Mouse (Mus musculus) G1E (cell line): Measurements from ENCODE around the gene Ulk4. TPM values are rescaled to one million over a fixed set of nuclear protein-coding genes. Genes with fewer than 3 reads are reported as not detected.
"Not testable (repeated sequence)": the region's sequence is repeated elsewhere in the genome, so short reads cannot be mapped to it uniquely, and the experiment has no call there.

ENCODE experiments used
- ATAC-seq: 2 replicates; pipeline ENCODE4 v1.8.0; 2016; ENCODE audit warnings: mild to moderate bottlenecking; ENCODE audit not compliant: insufficient number of reproducible peaks, poor library complexity, low FRiP score, severe bottlenecking; ENCODE audit errors: extremely low read depth
- DNase-seq: peaks from one replicate; pipeline ENCODE4 v3.0.0; 2012; ENCODE audit warnings: low spot score
- H3K27me3 ChIP-seq: 2 replicates; pipeline ENCODE4 v1.6.1; 2012; ENCODE audit warnings: mild to moderate bottlenecking, low read length, inconsistent platforms; ENCODE audit not compliant: insufficient read depth
- H3K36me3 ChIP-seq: replicated peaks from 2 replicates; pipeline ENCODE3; 2012; ENCODE audit warnings: mild to moderate bottlenecking, inconsistent platforms
- H3K4me1 ChIP-seq: 2 replicates; pipeline ENCODE4 v1.6.1; 2012; ENCODE audit warnings: low read depth, low read length, inconsistent platforms, mixed read lengths; ENCODE audit not compliant: insufficient read depth
- H3K4me3 ChIP-seq: 2 replicates; pipeline ENCODE4 v1.5.1; 2012; ENCODE audit warnings: low read depth, mild to moderate bottlenecking, inconsistent platforms, low read length, moderate library complexity, mixed read lengths
- H3K9me3 ChIP-seq: replicated peaks from 2 replicates; pipeline ENCODE4 v1.6.1; 2012; ENCODE audit warnings: inconsistent platforms
- CTCF ChIP-seq: IDR thresholded peaks from 2 replicates; pipeline ENCODE4 v1.5.1; 2012; ENCODE audit warnings: low read depth, low read length, inconsistent platforms, mixed read lengths
- GATA1 ChIP-seq: IDR thresholded peaks from 2 replicates; pipeline ENCODE4 v1.6.1; 2012; ENCODE audit warnings: borderline replicate concordance, low read length, inconsistent platforms, mixed read lengths
- GATA2 ChIP-seq: IDR thresholded peaks from 2 replicates; pipeline ENCODE4 v1.6.1; 2012; ENCODE audit warnings: low read depth, low read length, inconsistent platforms, borderline replicate concordance
- POLR2AphosphoS5 ChIP-seq: IDR thresholded peaks from 2 replicates; pipeline ENCODE4 v1.6.1; 2012; ENCODE audit warnings: low read depth, low read length, inconsistent platforms; ENCODE audit not compliant: insufficient replicate concordance
- TAL1 ChIP-seq: conservative IDR thresholded peaks from 2 replicates; pipeline ENCODE4 v1.6.1; 2012; ENCODE audit warnings: low read depth, low read length, inconsistent platforms, mixed read lengths
- polyA plus RNA-seq: library from polyadenylated mRNA; stranded (reverse); fragments of >175 nt; gene quantifications from 2 replicates; pipeline ENCODE4 v1.2.3, GENCODE M21; 2012
- total RNA-seq, 2 experiments: library from RNA; stranded (forward) in 1 of 2; stranded (reverse) in 1 of 2; fragments of 200-1000 nt in 1 of 2; fragments of >200 nt in 1 of 2; fragmentation: Nextera tagmentation in 1 of 2; gene quantifications; 2 replicates each; pipeline ENCODE4 v1.2.3; 2014 to 2017

The Ulk4 gene
- total and polyA plus RNA-seq, 3 experiments = 0.52 to 3.2 (median 1.6) TPM

DNA sequence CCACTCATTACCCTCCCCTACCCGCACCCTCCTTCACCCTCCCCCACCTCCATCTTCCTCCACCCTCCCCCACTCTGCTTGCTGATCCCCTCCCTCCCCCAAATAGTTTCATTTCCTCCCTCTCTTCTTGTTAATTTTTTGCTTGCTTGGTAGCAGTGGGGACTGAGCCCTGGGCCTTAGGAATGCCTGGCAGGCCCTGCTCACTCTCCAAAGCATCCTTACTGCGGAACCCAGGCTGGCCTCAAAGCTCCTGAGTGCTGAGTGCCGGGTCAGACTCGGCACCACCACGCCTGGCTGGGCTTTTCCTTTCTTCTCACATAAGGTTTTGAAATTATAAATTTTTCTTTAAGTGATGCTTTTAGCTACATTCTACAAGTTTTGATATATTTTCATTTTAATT lies 221.0 kb downstream of the Ulk4 start:
- Histone ChIP-seq H3K27me3 (peaks cover 5% of the 10 kb centered on the region; the same call in 1 of the 2 replicates), H3K4me3 (no peak overlapping the region), H3K36me3 (no peaks in the 10 kb centered on the region), H3K4me1 (peaks cover 3% of the 10 kb centered on the region; the same call in 1 of the 2 replicates), H3K9me3 (no peaks in the 10 kb centered on the region)
- TF ChIP-seq CTCF (no peak), GATA1 (no peak), GATA2 (no peak), TAL1 (no peak), POLR2AphosphoS5 (no peak)
- DNase-seq = no peak
- no peak for ATAC-seq

- DNase-seq, H3K4me3 ChIP-seq: not testable (repeated sequence)
Observed at GRCm38 (mm10) chr9:121045657-121046056, 231.3 kb downstream of the Ulk4 start.

DNA sequence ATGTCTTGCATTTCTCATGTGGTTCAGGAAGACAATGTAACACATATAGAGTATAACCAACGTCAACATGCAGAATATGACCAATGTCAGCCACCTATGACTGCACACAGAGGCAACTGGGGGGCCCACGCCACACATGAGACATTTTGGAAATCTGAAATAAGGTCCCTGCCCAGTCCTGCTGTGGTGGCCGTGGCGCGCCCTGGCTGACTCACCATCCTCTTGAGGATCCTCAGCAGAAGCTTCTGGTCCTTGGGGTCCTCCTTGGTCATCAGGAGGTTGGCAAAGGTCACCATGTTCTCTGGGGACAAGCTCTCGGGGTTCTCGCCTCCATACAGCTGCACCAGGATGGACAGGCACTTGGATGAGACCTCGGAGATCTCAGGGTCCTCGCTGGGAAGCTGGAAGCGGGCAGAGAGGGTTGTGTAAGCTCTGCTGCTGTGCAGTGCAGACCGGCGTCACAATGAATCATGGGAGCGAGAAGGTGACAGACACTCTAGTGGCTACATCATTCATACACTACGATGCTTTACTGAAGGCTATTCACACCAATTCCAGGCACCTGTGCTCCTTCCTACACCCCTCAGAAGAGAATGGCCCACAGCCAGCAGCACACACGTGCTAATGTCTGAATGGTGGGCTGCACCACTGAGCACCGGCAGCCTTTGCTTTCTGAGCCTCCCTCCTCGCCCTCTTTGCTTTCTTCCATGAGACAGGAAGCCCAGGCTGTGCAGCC lies 232.4 kb downstream of the Ulk4 start:
- ATAC-seq = no peak

More at GRCm38 (mm10) chr9:121045657-121046056, 231.3 kb downstream of the Ulk4 start:
- not testable (repeated sequence) for ATAC-seq, H3K36me3 ChIP-seq, H3K4me1 ChIP-seq, H3K27me3 ChIP-seq, H3K9me3 ChIP-seq

DNA sequence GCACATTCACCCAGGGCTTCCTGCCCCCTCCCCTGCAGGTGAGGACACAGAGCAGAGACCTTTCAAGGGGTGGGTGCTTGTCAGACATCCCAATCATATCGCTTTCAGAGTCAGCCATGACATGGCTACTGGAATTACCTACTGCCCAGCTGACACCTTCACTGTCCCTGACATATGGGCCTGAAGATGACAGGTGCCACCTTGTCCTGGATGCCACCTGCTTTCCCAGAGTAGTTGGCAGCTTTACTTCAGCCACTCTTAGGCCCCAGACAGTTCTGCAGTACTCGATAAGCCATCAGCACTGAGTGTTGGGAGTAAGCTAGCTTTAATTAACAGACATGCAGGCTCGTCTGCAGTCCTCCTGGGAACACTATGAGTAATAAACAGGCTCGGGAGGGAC lies 234.0 kb downstream of the Ulk4 start:
- DNase-seq (no peak), ATAC-seq (no peak)
- Histone ChIP-seq H3K4me1 (no peaks in the 10 kb centered on the region), H3K36me3 (no peaks in the 10 kb centered on the region), H3K27me3 (peaks cover 5% of the 10 kb centered on the region; the same call in 1 of the 2 replicates), H3K9me3 (no peaks in the 10 kb centered on the region), H3K4me3 (no peak overlapping the region)
- no peak for TF ChIP-seq POLR2AphosphoS5
- no peak for TF ChIP-seq TAL1
- no peak for TF ChIP-seq GATA1
- TF ChIP-seq CTCF = no peak
- TF ChIP-seq GATA2 = no peak

More for the DNA sequence above, 232.4 kb downstream of the Ulk4 start:
- no peak for TF ChIP-seq CTCF
- TF ChIP-seq POLR2AphosphoS5 = no peak
- no peak for TF ChIP-seq GATA1
- no peak for TF ChIP-seq TAL1
- no peak for TF ChIP-seq GATA2
- no peaks in the 10 kb centered on the region for H3K4me1 ChIP-seq
- H3K4me3 ChIP-seq = no peak overlapping the region
- peaks cover 5% of the 10 kb centered on the region; the same call in 1 of the 2 replicates for H3K27me3 ChIP-seq
- no peaks in the 10 kb centered on the region for H3K36me3 ChIP-seq
- no peak for DNase-seq
- H3K9me3 ChIP-seq = no peaks in the 10 kb centered on the region

DNA sequence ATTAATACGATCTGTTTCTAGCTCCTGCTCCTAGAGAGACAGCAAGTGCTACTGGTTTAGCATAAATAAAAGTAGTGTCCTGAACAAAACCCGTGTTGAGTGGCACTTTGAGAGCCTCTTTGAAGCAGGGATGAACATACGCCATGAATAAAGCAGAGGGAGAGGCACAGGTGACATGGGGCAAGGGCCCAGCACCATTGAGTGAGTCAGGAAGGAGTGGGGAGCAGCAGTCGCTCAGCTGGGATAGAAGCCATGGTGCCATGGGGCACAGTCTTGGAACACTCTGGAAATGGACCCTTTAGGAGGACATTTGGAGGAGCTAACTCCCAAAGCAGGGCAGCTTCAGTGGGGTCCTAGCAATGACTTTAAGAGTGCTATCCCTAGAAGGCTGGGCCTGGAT lies 238.6 kb downstream of the Ulk4 start:
- Histone ChIP-seq H3K4me3 (no peak overlapping the region), H3K4me1 (no peaks in the 10 kb centered on the region), H3K36me3 (no peaks in the 10 kb centered on the region), H3K27me3 (no peaks in the 10 kb centered on the region; the same call in 1 of the 2 replicates), H3K9me3 (no peaks in the 10 kb centered on the region)
- TF ChIP-seq POLR2AphosphoS5 (no peak), CTCF (no peak), TAL1 (no peak), GATA1 (no peak), GATA2 (no peak)
- no peak for DNase-seq
- no peak for ATAC-seq

- Histone ChIP-seq H3K4me3 (no peak overlapping the region), H3K27me3 (no peaks in the 10 kb centered on the region; the same call in 1 of the 2 replicates), H3K36me3 (no peaks in the 10 kb centered on the region), H3K4me1 (no peaks in the 10 kb centered on the region), H3K9me3 (no peaks in the 10 kb centered on the region)
- DNase-seq (no peak), ATAC-seq (no peak)
- TF ChIP-seq CTCF (no peak), GATA2 (no peak), TAL1 (no peak)
Observed at GRCm38 (mm10) chr9:121037975-121038374, 239.0 kb downstream of the Ulk4 start.

DNA sequence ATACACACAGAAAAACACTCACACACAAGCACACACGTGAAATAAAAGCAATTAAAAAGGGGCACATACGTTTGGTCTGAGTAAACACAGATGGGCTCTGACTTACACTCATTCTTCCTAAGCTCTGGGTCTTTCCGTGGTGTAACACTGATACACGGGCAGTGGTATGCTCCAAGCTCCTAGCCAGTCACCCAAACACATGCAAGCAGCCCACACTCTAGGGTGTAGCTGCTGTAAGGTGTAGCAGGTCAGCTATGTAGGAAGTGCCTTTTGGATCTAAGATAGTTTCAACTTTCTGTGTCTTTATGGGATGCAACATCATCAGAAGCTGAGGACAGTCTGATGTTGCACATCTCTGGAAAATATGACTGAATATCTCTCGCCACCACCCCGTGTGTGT lies 241.7 kb downstream of the Ulk4 start:
- ATAC-seq (no peak), DNase-seq (no peak)
- Histone ChIP-seq H3K9me3 (no peaks in the 10 kb centered on the region), H3K27me3 (peaks cover 2% of the 10 kb centered on the region; the same call in 1 of the 2 replicates), H3K4me3 (no peak overlapping the region), H3K4me1 (no peaks in the 10 kb centered on the region), H3K36me3 (no peaks in the 10 kb centered on the region)
- TF ChIP-seq CTCF = no peak
- TF ChIP-seq TAL1 = no peak
- no peak for TF ChIP-seq GATA1
- TF ChIP-seq GATA2 = no peak
- no peak for TF ChIP-seq POLR2AphosphoS5
